Mouse (Mus musculus) ES-E14 (cell line): ENCODE results near the gene Xkrx.

ENCODE experiments used
- HCFC1 ChIP-seq: IDR thresholded peaks from 2 replicates; pipeline ENCODE4 v1.6.1; 2012; ENCODE audit warnings: low read length, inconsistent platforms, borderline replicate concordance; ENCODE audit not compliant: insufficient read depth
- MAFK ChIP-seq: IDR thresholded peaks from 2 replicates; pipeline ENCODE4 v1.6.1; 2014; ENCODE audit warnings: mild to moderate bottlenecking, low read depth, low read length, inconsistent platforms; ENCODE audit not compliant: insufficient read depth
- ZC3H11A ChIP-seq: IDR thresholded peaks from 2 replicates; pipeline ENCODE4 v1.6.1; 2012; ENCODE audit warnings: low read depth, mild to moderate bottlenecking, inconsistent platforms, low read length, borderline replicate concordance
- ZNF384 ChIP-seq: IDR thresholded peaks from 2 replicates; pipeline ENCODE4 v1.6.1; 2012; ENCODE audit warnings: low read depth, low read length, inconsistent platforms

- TF ChIP-seq ZNF384 (no peak), HCFC1 (no peak), ZC3H11A (no peak), MAFK (no peak)
These were observed 59.2 kb downstream of the Xkrx start for GRCm38 (mm10) chrX:134102641-134103040.
